Mouse (Mus musculus): ENCODE data around the gene Ndufs2. TPM values are rescaled to one million over a fixed set of nuclear protein-coding genes. Genes with fewer than 3 reads are reported as not detected.

Ndufs2 gene
- polyA plus RNA-seq (2015; fragmentation: Nextera tagmentation; extraction: Ambion mirVana) = 253 and 254 TPM in 2 replicates

GRCm38 (mm10) chr1:171250680-171251593 lies at the start of gene Ndufs2:
Gene Ndufs2, minus strand, starts transcription at chr1:171251388.
- Histone ChIP-seq H3K4me2 (replicated peaks) (peak within 1 kb of the TSS; percentile 77), H3K9ac (peak within 1 kb of the TSS; percentile 64), H3K36me3 (peaks cover 21% of the 10 kb centered on the region), H3K4me1 (peaks cover 61% of the 10 kb centered on the region), H3K27ac (peak within 1 kb of the TSS; percentile 90), H3K4me3 (peak within 1 kb of the TSS; percentile 45), H3K27me3 (no peaks in the 10 kb centered on the region), H3K9me3 (no peaks in the 10 kb centered on the region)
- WGBS = 14% methylated on average over 26 of the region's 26 CpGs
- no peak for ATAC-seq (ENCODE audit: low FRiP score, low read depth)

DNA sequence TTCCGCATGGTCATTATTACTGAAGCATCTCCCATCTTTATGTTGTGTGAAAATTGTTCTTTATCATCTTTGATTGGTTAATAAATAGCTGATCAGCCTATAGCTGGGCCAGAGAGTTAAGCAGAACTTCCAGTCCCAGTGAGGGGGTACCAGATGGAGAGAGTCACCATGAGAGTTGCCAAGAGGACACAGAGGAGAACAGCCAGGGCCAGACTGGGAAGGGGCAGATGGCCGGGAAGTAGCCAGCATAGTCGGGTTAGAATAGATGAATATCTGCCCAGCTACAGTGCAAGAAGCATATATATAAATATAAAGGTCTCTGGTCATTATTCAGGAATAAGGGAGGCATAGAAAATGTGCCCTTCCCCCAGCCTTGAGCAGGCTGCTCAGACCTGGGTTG lies 47.0 kb upstream of the Ndufs2 start:
- no peak overlapping the region for H3K4me2 ChIP-seq (replicated peaks)
- H3K9me3 ChIP-seq = no peaks in the 10 kb centered on the region
- no peak for ATAC-seq (ENCODE audit: low FRiP score, low read depth)
- H3K27me3 ChIP-seq = peaks cover 20% of the 10 kb centered on the region
- H3K4me1 ChIP-seq = peaks cover 7% of the 10 kb centered on the region
- no peak overlapping the region for H3K27ac ChIP-seq
- WGBS = 62% methylated on average over 3 of the region's 3 CpGs
- H3K4me3 ChIP-seq = no peak overlapping the region
- no peak overlapping the region for H3K9ac ChIP-seq
- H3K36me3 ChIP-seq = no peaks in the 10 kb centered on the region

GRCm38 (mm10) chr1:171295063-171295402 lies 43.8 kb upstream of the Ndufs2 start:
- H3K36me3 ChIP-seq = peaks cover 2% of the 10 kb centered on the region
- H3K27ac ChIP-seq = peak overlapping the region; percentile 95
- peak overlapping the region; percentile 84 for H3K9ac ChIP-seq
- peak overlapping the region; percentile 84 for H3K4me2 ChIP-seq (replicated peaks)
- no peaks in the 10 kb centered on the region for H3K9me3 ChIP-seq
- WGBS = 19% methylated on average over 3 of the region's 3 CpGs
- peak; percentile 28; the same call in 1 of the 2 replicates for ATAC-seq (ENCODE audit: low FRiP score, low read depth)
- peak overlapping the region; percentile 66 for H3K4me3 ChIP-seq
- peaks cover 10% of the 10 kb centered on the region for H3K4me1 ChIP-seq
- H3K27me3 ChIP-seq = peaks cover 20% of the 10 kb centered on the region

DNA sequence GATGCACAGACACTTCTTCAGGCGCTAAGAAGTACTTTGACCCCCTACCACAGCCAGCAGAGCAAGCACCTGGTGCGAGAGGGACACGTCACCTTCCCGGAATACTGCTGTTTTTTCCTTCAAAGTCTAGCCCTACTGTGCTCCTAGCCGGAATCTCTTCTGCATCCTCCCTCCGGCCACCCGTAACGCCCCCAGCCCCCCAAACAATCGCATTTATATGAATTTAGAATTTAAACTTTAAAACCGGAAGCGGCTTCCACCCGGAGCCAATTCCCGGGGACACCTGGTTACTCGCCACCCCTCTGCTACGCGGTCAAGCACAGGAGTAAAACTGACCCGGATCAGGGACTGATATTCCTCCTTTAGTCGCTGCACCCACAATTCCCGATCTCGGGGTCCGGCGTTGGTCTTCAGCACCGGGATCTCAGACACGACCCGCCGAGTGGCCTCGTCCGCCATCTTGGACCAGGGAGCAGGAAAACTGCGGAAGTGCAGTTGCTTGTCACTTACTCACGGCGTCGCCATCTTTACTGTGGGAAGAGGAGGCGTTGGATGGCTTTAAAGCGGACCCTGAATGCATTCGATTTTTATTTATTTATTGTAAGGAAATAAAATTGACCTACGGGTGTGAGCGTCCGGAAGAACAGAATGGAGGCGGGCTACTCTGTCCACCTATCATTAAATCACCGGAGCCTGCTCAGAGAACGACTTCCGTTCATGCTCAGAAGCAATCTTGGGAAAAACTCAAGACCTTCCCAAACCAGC lies 43.3 kb upstream of the Ndufs2 start, which contains the start of gene Ufc1:
Gene Ufc1, minus strand, starts transcription at position 727 of the 765 bp plus-strand sequence.
- H3K4me3 ChIP-seq = peak within 1 kb of the TSS; percentile 66
- H3K9me3 ChIP-seq = no peaks in the 10 kb centered on the region
- peaks cover 10% of the 10 kb centered on the region for H3K4me1 ChIP-seq
- under 1% methylated on average over 42 of the region's 42 CpGs for WGBS
- peaks cover 7% of the 10 kb centered on the region for H3K36me3 ChIP-seq
- H3K9ac ChIP-seq = peak within 1 kb of the TSS; percentile 84
- peak within 1 kb of the TSS; percentile 84 for H3K4me2 ChIP-seq (replicated peaks)
- peak within 1 kb of the TSS; percentile 95 for H3K27ac ChIP-seq
- peaks cover 20% of the 10 kb centered on the region for H3K27me3 ChIP-seq
- peak; percentile 86 for ATAC-seq (ENCODE audit: low FRiP score, low read depth)

DNA sequence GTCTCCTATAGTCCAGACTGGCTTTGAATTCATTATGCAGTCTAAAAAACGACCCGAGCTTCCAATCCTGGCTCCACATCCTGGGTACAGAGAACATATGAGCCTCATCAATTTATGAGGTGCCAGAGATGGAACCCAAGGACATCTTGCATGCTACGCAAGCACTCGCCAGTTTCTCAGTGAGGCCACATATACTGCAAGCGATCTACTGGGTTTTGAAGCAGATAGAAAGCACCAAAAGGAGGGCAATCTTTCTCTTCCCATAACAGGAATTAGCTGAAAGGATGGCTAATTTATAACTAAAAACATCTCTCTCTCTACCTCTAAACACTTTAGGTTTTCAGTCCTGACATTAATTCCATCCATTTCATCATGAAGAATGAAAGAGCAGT lies 42.7 kb upstream of the Ndufs2 start:
- Histone ChIP-seq H3K27me3 (peaks cover 20% of the 10 kb centered on the region), H3K9me3 (no peaks in the 10 kb centered on the region), H3K4me3 (peak overlapping the region; percentile 66), H3K36me3 (peaks cover 13% of the 10 kb centered on the region), H3K27ac (peak overlapping the region; percentile 95), H3K4me2 (replicated peaks) (peak overlapping the region; percentile 84), H3K9ac (peak overlapping the region; percentile 84), H3K4me1 (peaks cover 10% of the 10 kb centered on the region)
- 24% methylated on average over 5 of the region's 5 CpGs for WGBS
- no peak for ATAC-seq (ENCODE audit: low FRiP score, low read depth)

- ATAC-seq (ENCODE audit: low FRiP score, low read depth) = no peak
- Histone ChIP-seq H3K36me3 (peaks cover 19% of the 10 kb centered on the region), H3K4me2 (replicated peaks) (peak overlapping the region; percentile 84), H3K27ac (no peak overlapping the region; the same call in 1 of the 2 replicates), H3K27me3 (peaks cover 19% of the 10 kb centered on the region), H3K4me1 (peaks cover 15% of the 10 kb centered on the region), H3K4me3 (peak overlapping the region; percentile 66), H3K9ac (no peak overlapping the region), H3K9me3 (no peaks in the 10 kb centered on the region)
- WGBS = 75% methylated on average over 3 of the region's 3 CpGs
Measured at GRCm38 (mm10) chr1:171293351-171293750, 42.2 kb upstream of the Ndufs2 start.

GRCm38 (mm10) chr1:171288328-171288727 lies 37.1 kb upstream of the Ndufs2 start:
- Histone ChIP-seq H3K9me3 (no peaks in the 10 kb centered on the region), H3K9ac (peak overlapping the region; percentile 96; the same call in 1 of the 2 replicates), H3K27ac (peak overlapping the region; percentile 59; the same call in 1 of the 2 replicates), H3K4me2 (replicated peaks) (peak overlapping the region; percentile 79), H3K36me3 (peaks cover 51% of the 10 kb centered on the region), H3K27me3 (no peaks in the 10 kb centered on the region), H3K4me3 (peak overlapping the region; percentile 90), H3K4me1 (peaks cover 33% of the 10 kb centered on the region)
- 60% methylated on average over 4 of the region's 4 CpGs for WGBS
- ATAC-seq (ENCODE audit: low FRiP score, low read depth) = no peak

DNA sequence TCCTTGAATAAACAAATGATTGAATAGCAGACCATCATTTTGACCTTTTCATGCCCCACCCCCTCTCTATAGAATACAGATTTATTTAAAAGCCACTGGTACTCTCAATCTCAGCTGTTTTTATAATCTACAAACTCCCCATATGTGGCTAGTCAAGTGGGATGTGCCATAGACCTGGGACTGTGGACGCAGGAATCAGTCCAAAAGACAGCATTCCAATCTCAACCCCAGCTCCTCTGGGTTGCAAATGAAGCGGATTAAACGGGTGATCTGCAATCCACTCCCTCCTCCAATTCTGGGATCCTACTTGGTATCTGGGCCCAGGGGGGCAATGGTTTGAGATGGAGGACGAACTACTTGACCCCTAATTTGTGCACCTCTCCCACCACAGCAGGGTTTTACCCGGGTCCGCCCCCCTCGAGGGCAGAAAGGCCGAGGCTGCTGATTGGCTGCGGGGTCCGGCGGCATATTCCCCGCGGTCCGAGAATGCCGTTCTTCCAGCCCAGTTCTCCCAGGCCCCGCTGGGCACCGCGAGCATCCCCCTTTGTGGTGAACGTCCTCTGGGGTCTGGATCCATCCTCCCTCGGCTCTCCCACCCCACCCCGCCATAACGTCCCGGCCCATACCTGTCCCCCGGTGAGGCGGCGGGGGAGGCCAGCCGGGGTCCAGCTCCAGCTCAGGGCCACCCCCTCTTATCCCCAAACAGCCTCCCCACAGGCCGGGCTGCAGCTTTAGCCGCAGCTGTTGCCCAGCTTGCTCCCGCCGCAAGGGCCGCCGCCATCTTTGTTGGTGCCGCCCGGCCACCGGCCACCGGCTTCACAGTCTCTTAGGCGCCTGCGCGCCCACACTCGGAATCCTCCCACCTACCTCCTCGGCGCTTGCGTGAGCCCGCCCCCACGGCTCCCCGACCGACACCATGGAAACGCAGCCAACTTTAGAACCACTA lies 36.2 kb upstream of the Ndufs2 start, which contains the start of gene Usp21:
Gene Usp21, minus strand, starts transcription at position 856 of the 946 bp plus-strand sequence.
- Histone ChIP-seq H3K4me2 (replicated peaks) (peak within 1 kb of the TSS; percentile 79), H3K4me3 (peak within 1 kb of the TSS; percentile 90), H3K9ac (peak within 1 kb of the TSS; percentile 96), H3K27me3 (no peaks in the 10 kb centered on the region), H3K9me3 (no peaks in the 10 kb centered on the region), H3K36me3 (peaks cover 59% of the 10 kb centered on the region), H3K4me1 (peaks cover 32% of the 10 kb centered on the region), H3K27ac (peak within 1 kb of the TSS; percentile 93)
- ATAC-seq (ENCODE audit: low FRiP score, low read depth) = peak; percentile 95
- under 1% methylated on average over 48 of the region's 49 CpGs for WGBS

DNA sequence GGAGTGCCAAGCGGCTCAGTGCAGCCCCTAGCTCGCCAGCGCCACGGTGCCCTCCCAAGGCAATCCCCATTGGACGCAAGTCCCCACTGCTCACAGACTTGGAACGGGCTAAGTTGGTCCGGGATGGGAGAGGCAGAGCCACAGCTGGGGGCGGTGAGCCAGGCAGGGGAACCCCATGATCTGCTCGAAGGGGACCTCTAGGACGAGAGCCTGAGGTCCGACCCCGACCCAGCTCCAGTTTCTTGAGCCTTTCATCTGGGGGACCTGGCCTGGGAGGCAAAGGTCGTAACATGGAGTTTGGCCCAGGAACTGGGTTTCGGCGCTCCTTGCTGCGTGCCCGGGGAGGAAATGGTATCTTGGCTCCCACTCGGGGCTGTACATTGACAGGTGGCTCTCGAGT lies 35.3 kb upstream of the Ndufs2 start:
- no peak for ATAC-seq (ENCODE audit: low FRiP score, low read depth)
- Histone ChIP-seq H3K4me2 (replicated peaks) (peak overlapping the region; percentile 79), H3K9me3 (no peaks in the 10 kb centered on the region), H3K4me1 (peaks cover 40% of the 10 kb centered on the region), H3K36me3 (peaks cover 64% of the 10 kb centered on the region), H3K27ac (no peak overlapping the region), H3K9ac (peak overlapping the region; percentile 96; the same call in 1 of the 2 replicates), H3K4me3 (peak overlapping the region; percentile 90), H3K27me3 (no peaks in the 10 kb centered on the region)
- 89% methylated on average over 19 of the region's 19 CpGs for WGBS

GRCm38 (mm10) chr1:171285096-171285892 lies 34.1 kb upstream of the Ndufs2 start:
- Histone ChIP-seq H3K36me3 (peaks cover 64% of the 10 kb centered on the region), H3K27me3 (no peaks in the 10 kb centered on the region), H3K4me3 (no peak overlapping the region), H3K4me2 (replicated peaks) (no peak overlapping the region; the same call in 1 of the 2 replicates), H3K9me3 (no peaks in the 10 kb centered on the region), H3K4me1 (peaks cover 40% of the 10 kb centered on the region), H3K9ac (no peak overlapping the region; the same call in 1 of the 2 replicates), H3K27ac (0 out of 2 replicates have a peak overlapping the region, but pooled peaks have one; percentile 3)
- ATAC-seq (ENCODE audit: low FRiP score, low read depth) = no peak
- WGBS = 89% methylated on average over 20 of the region's 20 CpGs
